Mouse (Mus musculus) ovary, postnatal 10 days (tissue): ENCODE measurements around the gene Khdc1b.
"Not testable (repeated sequence)": the region's sequence is repeated elsewhere in the genome, so short reads cannot be mapped to it uniquely, and the experiment has no call there.

Source experiments
- DNase-seq: peaks from one replicate; pipeline ENCODE4 v3.0.0; 2022; ENCODE audit warnings: low spot score

Khdc1b gene

GRCm38 (mm10) chr1:21383256-21383655 lies at the start of gene Khdc1b:
TSS of gene Khdc1b (plus strand) at chr1:21383556.
- no peak for DNase-seq

- no peak for DNase-seq
Observed at GRCm38 (mm10) chr1:21335836-21336235, 47.5 kb upstream of the Khdc1b start.

- DNase-seq, result no peak
Observed at GRCm38 (mm10) chr1:21340745-21341144, 42.6 kb upstream of the Khdc1b start.

GRCm38 (mm10) chr1:21344253-21344652 lies 39.1 kb upstream of the Khdc1b start:
- no peak for DNase-seq

- not testable (repeated sequence) for DNase-seq
Observed at GRCm38 (mm10) chr1:21344752-21345151, 38.6 kb upstream of the Khdc1b start.

- DNase-seq, result no peak
Observed at GRCm38 (mm10) chr1:21349341-21349740, 34.0 kb upstream of the Khdc1b start, which contains the start of gene Khdc1a. TSS of gene Khdc1a (plus strand) at chr1:21349641.

- DNase-seq, result not testable (repeated sequence)
Observed at GRCm38 (mm10) chr1:21368031-21368430, 15.3 kb upstream of the Khdc1b start, which contains the start of gene Khdc1c. TSS of gene Khdc1c (plus strand) at chr1:21368331.

GRCm38 (mm10) chr1:21391138-21391671 lies 7.8 kb downstream of the Khdc1b start:
- DNase-seq, result no peak

GRCm38 (mm10) chr1:21402804-21403203 lies 19.4 kb downstream of the Khdc1b start:
- no peak for DNase-seq

GRCm38 (mm10) chr1:21407266-21407665 lies 23.9 kb downstream of the Khdc1b start:
- DNase-seq, result no peak

GRCm38 (mm10) chr1:21411331-21412196 lies 28.2 kb downstream of the Khdc1b start:
- DNase-seq, result peak; percentile 8

- DNase-seq, result no peak
Observed at GRCm38 (mm10) chr1:21412197-21412555, 28.8 kb downstream of the Khdc1b start.

GRCm38 (mm10) chr1:21419370-21419769 lies 36.0 kb downstream of the Khdc1b start:
- DNase-seq, result no peak

GRCm38 (mm10) chr1:21425654-21426053 lies 42.3 kb downstream of the Khdc1b start:
- no peak for DNase-seq

- no peak for DNase-seq
Observed at GRCm38 (mm10) chr1:21428079-21428478, 44.7 kb downstream of the Khdc1b start.

- DNase-seq, result no peak
Observed at GRCm38 (mm10) chr1:21431666-21432065, 48.3 kb downstream of the Khdc1b start.

GRCm38 (mm10) chr1:21434853-21435252 lies 51.5 kb downstream of the Khdc1b start:
- no peak for DNase-seq
